Mouse (Mus musculus) left cerebral cortex, postnatal 14 days (tissue): ENCODE results near the gene Snap23. TPM values are rescaled to one million over a fixed set of nuclear protein-coding genes. Genes with fewer than 3 reads are reported as not detected.

ENCODE experiments used
- DNase-seq, 2 experiments: peaks; one replicate each; pipeline ENCODE4 v3.0.0; 2021 to 2022; ENCODE audit warnings: low spot score in 2 of 2, mixed read lengths in 1 of 2
- intact Hi-C: fragments of 180-260 bp; cut with DNase I; formaldehyde crosslinking; loops from one replicate; pipeline ENCODE4 v1.15.1; 2025
- total RNA-seq, 2 experiments: library from RNA; stranded (reverse); gene quantifications; 2 replicates each; pipeline ENCODE4 v1.2.3; 2021

The Snap23 gene
- total RNA-seq, 2 experiments from 2014 or later = 16.8 to 18.5 TPM

DNA sequence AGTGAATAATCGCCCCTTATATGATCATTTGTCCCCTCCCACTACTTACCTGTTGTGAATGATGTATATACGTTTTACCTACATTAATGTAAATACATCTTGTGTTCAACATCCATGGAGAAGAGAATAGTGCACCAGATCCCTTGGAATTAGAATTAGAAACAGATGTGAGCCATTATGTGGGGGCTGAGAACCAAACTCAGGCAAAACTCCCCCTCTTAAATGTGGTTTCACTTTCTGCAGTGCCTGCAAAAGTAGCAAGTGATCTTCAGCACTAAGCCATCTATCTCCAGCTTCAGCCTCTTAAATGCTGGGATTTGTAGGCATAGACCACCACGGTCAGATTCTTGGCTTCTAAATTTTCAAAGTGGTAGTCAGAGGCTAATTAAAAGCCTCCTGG, 7.7 kb downstream of the Snap23 start:
- no peak for DNase-seq
- intact Hi-C loops = no loop called here

DNA sequence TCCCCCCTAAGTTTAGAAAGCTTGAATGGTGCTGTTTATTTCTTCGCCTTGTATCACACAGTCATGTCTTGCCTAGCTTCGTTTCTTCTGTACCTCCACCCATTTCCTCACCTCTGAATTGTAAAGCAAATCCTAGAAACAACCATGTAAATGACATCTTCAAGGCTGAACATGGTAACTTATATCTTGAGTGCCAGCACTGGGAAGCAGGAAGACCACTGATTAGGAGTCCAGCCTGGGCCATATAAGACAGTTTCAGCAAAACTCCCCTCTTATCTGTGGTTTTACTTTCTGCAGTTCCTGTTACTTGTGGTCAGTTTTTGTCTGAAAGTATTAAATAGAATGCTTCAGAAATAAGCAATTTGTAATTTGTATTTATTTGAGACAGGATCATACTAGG, 8.5 kb downstream of the Snap23 start:
- intact Hi-C loops = no loop called here
- no peak for DNase-seq

DNA sequence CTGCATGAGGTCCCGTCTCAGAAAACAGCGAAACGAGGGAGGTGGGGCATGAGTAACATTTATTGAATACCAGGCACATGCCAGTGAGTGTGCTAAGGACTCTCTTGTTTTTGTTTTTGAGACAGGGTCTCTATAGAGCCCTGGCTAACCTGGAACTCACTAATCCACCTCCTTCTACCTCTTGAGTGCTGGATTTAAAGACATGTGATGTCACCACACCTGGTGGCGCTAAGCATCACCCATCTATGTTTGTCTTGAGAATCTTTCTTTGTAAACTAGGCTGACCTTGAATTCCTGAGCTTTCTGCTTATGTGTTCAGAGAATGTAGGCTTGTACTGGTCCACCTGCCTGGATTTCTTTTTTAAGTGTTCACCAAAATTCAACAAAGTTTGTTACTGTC, 10.3 kb downstream of the Snap23 start:
- DNase-seq = no peak
- intact Hi-C loops = no loop called here

DNA sequence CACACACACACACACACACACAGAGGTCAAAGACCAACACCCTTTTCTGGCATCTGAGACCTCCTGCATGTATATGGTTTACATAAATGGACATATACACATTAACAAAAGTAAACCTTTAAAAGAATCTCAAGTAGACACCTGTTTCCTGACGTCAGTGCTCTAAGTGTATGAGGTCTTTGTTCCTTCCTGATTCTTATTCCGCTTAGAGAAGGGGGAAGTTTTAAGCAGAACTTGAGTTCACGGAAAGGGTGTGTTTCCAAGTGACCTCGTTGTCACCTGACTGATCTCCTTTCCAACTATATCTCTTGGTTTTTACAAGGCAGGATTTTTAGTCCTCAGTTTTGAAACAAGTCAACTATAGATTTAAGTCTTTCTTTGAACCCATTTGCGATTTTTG, 10.8 kb downstream of the Snap23 start:
- no peak for DNase-seq
- intact Hi-C loops = no loop called here

DNA sequence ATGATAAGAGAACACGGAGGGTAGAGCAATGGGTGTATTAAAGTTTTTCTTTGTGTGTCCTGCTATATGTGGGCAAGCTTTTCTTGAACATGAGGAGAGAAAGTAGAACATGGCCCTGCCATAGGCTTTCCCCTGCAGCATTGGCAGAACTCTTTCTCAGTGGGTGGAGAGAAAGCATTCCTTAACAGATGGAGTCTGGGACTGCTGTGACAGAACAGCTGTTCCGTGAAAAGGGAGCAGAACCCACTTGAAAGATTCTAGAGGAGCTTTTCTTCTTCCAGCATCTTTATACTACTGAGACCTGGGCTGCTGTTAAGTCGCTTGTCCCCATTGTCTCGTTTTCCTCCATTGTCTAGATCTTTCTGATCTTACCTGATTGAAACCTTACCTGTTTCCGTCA, 22.3 kb downstream of the Snap23 start:
- DNase-seq = peak; percentile 67 to 73
- intact Hi-C loops = no loop called here

DNA sequence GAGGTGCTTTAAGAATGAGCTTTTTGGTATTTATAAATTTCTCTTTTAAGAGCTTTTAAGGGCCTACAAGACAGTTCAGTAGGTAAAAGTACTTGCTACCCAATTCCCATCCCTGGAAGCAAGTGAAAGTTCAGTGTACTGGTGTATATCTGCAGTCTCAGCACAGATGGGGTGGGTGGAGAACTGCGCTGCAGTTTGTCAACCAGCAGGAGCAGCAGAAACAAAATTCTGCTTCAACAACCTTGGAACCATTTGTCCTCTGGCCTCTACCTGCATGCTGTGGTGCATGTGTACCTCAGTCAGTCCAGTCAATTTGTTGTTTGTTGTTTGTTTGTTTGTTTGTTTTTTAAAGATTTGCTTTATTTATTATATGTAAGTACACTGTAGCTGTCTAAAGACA, 24.8 kb downstream of the Snap23 start:
- no peak for DNase-seq
- intact Hi-C loops = no loop called here

DNA sequence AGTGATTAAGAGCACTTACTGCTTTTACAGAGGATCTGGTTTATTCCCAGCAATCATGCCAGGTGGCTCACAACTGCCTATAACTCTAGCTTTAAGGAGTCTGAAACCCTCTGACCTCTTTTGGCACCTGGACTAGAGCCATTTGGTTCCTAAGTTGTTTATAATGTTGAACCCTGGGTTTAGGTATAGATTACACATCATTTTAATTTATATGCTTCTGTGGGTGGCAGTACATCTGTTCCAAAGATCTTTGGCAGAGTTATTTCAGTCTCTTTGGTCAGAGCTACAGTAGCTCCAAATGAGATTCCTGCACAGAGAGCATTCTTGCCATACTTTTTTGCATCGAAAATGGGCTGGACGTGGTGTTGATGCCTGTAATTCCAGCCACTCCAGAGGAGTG, 30.3 kb downstream of the Snap23 start:
- intact Hi-C loops = no loop called here
- no peak for DNase-seq

DNA sequence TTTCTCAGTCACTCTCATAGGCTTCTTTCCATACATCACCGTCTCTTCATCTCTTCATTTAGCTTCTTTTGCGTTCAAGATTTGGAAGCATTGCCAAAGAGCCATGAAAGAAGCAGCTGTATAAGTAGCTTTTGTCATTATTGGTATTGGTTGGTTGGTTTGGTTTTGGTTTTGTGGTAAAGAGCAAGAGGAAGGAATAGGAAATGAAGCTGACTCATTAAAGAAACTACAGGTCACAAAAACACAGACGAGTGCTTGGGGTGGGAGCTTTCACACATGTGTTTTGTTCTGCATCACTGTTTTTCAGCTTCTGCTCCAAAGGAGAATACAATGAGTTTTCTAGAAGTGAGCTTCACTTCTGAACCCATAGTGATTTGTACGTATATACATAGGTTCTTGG, 32.0 kb downstream of the Snap23 start:
- intact Hi-C loops = no loop called here
- no peak for DNase-seq

DNA sequence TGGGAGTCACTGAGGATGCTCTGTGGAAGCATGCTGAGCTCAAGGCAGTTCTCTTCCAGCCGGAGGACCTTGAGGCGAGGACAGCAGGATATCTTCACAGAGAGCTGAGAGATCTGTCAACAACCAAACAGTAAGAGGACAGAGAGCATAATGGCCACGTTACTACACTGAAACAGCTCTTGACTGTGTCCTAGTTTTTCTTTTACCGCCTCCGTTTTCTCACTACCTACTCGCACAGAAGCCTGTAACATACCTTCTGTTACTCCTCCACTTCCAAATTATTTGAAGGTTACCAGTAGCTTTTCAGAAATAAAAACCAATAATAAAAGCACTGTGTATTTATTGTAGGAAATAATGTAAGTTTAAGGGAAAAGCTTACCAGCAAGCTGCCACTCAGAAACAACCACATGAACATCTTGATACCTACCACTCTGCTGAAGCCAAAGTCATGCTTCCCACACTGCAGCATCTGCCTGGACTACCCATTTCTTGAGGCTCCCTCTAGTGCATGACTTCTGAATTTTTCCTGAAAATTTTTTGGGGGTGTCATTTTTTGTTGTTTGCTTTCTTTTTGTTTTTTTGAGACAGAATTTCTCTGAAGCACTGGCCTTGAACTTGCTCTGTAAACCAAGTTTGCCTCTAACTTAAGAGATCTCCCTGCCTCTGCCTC, 38.7 kb downstream of the Snap23 start:
- intact Hi-C loops = loop anchor here (5.0 kb wide), 1 partner anchor 39 kb away; the partner anchor contains the start of gene Snap23
- DNase-seq = peak in 1 of 2 experiments; percentile 52

DNA sequence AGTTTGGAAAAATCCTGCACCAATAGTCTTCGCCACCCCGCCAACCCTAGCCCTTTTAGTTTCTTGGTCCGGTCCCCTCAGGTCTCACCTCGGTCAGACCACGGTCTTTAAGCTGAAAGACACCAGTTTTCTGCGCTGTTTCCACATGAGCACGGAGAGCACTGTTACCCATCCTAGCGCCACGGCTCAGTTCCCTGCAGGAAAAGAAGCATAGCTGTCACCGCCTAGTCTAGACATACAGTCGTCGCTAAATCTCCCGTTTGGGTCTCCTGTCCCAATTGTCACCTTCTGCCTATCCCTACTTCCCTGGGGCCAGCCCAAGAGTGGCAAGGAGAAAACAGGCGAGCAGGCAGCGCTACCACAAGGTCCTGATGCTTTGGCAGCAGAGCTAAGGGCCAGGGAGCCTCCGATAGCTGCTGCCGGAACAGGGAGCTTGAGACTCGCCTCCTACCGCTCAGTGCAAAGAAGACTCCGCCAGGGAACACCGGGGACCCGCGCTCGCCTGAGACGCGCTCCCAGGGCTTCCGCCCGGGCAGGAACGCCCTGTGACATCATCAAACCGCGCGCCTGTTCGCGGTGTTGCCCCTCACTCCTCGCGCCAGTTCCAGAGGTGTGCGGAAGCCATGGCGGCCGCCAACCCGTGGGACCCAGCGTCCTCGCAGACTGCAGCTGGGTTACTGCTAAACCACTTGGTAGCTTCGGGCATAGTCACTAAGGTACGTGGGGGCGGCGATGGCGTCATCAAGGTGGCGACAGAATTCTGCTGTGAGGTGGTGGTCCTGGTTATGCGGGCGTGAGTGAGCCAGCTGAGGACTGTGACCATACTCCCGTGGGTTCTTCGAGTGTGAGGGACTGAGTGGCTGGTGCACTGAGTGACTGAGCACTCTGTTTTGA, 41.6 kb downstream of the Snap23 start, which contains the start of the genes Haus2 and Lrrc57:
Haus2 (plus strand) TSS at position 554 of the 894 bp plus-strand sequence.
Lrrc57 (minus strand) TSS at position 691 of the 894 bp plus-strand sequence.
- intact Hi-C loops = loop anchor here (2.0 to 5.0 kb wide), 2 partner anchors 42 to 62 kb away; partner anchors contain the start of gene Snap23
- peak; percentile 91 to 93 for DNase-seq

DNA sequence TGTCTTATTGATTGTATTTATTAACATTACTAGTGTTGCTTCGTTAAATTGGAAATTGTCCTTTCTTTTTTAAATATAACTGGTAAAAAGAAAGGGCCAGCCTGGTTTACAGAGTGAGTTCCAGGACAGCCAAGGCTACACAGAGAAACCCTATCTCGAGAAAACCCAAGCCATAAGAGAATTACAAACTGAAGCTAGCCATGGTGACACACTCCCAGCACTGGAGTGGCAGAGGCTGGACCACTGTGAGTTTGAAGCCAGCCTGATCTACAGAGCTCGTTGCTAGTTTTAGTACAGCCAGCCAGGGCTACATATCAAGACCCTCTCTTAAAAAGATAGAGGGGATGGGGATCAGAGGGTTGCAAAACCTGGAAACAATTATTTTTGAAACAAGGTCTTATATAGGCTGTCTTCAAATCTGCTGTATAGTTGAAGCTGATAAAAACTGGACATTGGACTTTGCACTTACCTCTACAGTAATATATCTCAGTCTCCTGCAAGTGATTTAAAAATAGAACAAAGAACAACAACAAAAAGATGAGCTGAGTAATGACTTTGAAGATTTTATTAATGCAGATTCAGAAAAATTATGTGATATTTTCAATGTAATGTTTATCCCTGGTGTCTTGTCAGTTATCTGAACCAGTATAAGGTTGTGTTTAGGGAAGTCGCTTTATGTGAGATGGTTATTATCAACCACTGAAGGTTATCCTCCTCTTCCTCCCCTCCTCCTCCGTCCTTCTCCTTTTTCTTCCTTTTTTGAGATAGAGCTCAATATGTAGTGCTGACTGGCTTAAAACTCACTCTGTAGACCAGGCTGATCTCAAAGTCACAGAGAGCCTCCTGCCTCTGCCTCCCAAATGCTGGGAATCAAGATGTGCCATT, 49.0 kb downstream of the Snap23 start:
- intact Hi-C loops = no loop called here
- no peak for DNase-seq

DNA sequence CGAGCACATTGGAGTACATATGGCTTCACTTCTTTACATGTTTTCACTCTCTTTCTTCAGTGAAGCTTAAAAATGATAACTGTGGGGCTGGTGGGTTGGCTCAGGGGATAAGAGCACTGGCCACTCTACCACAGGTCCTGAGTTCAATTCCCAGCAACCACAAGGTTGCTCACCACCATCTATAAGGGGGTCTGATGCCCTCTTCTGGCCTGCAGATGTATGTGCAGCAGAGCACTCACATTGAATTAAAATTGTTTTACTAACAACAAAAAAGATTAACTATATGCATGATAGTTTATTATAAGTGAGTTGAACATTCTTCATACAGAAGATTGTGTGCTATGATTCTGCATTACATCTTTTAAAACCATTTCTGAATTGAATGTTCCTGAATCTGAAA, 52.1 kb downstream of the Snap23 start:
- intact Hi-C loops = no loop called here
- DNase-seq = no peak

DNA sequence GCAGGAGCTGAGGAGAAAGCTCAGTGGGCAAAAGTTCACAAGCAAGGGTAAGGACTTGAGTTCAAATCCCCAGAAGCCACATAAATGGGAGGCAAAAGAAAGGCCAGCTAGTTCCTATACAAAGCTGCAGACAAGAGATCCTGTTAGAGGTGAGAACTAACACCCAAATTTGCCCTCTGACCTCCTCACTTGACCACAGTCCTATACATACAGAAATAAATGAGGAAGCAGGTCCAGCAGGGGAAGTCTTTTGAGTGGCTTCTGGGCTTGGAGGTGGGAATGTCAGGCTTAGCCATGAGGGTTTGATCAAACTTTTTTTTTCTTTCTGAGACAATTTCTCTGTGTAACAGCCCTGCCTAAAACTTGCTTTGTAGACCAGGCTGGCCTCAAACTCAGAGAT, 55.4 kb downstream of the Snap23 start:
- DNase-seq = no peak
- intact Hi-C loops = no loop called here

DNA sequence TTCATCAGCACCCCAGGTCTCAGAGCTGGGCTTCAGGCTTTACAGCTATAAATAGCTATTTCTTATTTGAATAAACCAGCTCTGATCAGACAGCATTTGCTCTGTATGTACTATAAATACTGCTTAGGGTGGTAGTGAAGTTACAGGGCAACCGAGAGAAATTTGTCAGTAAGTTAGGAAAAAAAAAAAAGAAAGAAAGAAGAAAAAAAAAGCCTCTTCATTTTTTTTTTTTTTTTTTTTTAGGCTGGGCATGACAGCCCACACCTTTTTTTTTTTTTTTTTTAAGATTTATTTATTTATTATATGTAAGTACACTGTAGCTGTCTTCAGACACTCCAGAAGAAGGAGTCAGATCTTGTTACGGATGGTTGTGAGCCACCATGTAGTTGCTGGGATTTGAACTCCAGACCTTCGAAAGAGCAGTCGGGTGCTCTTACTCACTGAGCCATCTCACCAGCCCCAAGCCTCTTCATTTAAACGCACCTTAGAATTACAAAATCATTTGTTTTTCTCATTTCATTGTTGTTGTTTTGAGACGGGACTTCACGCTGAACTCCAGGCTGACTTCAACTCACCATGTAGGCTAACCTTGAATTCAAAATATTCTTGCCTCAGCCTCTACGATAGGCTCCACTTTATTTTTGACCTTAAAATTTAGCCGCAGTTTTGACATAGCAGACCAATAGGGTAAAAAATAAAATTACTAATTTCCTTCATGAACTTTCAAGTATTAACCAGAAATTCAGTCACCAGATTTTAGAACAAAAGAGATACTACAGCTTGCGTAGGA, 60.8 kb downstream of the Snap23 start:
- intact Hi-C loops = no loop called here

DNA sequence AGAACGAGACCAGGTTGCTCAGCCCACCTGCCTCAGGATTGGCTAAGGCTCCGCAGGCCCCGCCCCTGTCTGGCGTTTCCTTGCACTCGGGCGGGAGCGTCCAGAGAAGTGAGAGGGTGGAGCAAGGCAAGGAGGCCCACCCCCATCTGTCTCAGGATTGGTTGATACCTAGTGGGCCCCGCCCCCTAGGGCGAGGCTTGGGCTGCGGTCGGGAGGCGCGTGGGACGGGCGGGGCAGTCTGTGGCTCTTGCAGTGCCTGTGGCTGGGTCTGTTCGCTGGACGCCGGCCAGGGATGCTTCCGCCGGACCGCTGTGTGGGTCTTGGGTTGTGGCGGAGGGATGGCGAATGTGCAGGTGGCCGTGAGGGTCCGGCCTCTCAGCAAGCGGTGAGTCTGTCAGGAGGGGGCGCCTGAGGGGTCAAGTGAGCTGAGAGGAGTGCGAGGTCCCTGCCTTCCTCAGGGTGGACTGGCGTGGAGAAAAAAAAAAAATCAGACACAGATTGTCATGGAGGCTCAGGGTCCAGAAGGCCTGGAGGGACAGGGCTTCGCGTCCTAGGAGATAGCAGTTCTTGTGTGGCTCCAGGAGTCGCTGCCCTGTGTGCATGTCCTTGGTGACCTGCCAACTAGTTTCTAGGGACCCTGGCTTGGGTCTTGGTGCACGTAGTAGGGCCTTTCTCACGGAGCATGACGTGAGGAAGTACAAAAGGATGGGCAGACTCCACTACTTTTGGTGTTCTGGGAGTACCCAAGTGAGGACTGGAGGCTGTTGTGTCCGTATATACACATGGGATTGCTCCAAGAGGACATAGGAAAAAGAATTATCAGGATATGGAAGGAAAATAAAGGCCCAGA, 61.6 kb downstream of the Snap23 start, which contains the start of gene Stard9:
Stard9 (plus strand) TSS at position 236 of the 850 bp plus-strand sequence.
- intact Hi-C loops = no loop called here
- DNase-seq = peak; percentile 97 to 99

More for the DNA sequence above, 60.8 kb downstream of the Snap23 start:
- DNase-seq = no peak

DNA sequence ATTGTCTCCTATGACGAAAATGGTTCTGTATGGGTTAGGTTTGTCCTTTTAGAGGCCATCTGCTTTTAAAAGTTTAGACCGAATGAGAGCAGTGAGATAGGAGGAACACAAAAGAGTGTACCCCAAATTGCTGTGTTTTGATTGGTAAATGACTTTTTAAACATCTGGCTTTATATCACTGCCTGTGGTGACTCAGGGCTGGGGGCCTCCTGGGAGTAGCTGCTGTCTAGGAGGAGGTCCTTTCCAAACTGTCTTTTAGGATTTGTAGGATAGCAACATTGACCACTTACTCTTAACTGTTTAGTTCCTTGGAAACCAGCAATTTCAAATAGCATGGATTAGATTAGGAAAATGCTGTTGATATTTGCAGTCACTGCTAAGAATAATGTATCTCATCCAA, 62.8 kb downstream of the Snap23 start:
- intact Hi-C loops = no loop called here
- no peak for DNase-seq

DNA sequence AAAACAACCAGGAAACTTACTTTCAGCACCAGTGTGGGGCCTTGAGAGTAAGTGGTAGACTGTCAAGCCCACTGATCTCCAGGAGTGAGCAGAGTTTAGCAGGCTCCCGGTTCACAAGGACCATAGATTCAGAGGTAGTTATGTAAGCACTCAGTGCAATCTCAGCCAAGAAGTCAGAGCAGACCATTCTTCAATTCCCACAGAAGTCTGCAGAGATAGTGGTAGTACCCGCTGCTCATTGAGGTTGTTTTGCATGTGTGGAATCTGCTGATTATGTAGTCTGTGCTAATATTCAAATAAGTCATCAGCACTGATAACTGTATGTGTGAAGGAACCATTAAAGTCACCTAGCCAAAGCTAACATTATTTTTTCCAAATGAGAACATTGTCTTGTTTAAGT, 63.2 kb downstream of the Snap23 start:
- intact Hi-C loops = no loop called here

DNA sequence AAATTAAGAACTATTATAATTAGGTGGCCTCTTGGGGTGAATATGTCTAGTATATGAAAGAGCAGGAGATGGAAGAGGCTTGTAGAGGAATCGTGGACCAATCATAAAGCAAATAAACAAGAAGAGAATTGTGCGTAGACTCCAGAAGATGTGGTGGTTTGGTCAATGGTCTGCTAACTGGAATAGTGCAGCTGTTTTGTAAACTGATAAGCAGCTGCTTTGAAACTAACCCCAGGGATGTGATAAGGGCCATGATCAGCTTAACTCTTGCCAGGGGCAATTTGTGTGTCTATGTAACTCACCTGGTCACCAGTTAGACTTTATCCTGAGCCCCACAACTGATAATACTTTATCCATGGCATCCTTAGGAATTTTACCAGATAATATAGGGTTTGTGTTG, 64.0 kb downstream of the Snap23 start:
- intact Hi-C loops = no loop called here
- DNase-seq = no peak

More for the DNA sequence above, 63.2 kb downstream of the Snap23 start:
- no peak for DNase-seq
